Mouse (Mus musculus) right cerebral cortex, adult 18-20 months (tissue): ENCODE results near the gene Elfn1.
A peak's percentile ranks its signal among the peaks of the same experiment; 100 is the strongest.
"Not testable (repeated sequence)": the region's sequence is repeated elsewhere in the genome, so short reads cannot be mapped to it uniquely, and the experiment has no call there.

Experiments
- DNase-seq: peaks from one replicate; pipeline ENCODE4 v3.0.0; 2022; ENCODE audit warnings: mixed read lengths

The Elfn1 gene

DNA sequence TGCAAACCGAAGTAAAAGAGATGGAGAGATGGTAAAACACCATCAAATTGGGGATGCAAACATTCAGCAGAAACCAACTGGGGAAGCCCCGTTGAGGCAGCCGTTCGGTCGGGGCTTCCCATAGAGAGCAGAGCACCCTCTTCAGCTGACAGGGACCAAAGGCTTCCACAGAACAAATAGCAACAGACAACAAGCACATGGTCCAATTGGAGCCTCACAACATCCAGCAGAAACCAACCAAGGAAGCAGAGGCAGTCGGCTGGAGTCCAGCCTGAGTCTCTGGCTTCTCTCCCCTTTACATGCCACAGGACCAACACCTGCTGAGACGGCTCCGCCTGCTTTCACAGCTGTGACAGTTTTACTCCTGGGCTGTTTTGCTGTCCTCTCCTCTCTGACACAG, 69.7 kb downstream of the Elfn1 start:
- DNase-seq = no peak

DNA sequence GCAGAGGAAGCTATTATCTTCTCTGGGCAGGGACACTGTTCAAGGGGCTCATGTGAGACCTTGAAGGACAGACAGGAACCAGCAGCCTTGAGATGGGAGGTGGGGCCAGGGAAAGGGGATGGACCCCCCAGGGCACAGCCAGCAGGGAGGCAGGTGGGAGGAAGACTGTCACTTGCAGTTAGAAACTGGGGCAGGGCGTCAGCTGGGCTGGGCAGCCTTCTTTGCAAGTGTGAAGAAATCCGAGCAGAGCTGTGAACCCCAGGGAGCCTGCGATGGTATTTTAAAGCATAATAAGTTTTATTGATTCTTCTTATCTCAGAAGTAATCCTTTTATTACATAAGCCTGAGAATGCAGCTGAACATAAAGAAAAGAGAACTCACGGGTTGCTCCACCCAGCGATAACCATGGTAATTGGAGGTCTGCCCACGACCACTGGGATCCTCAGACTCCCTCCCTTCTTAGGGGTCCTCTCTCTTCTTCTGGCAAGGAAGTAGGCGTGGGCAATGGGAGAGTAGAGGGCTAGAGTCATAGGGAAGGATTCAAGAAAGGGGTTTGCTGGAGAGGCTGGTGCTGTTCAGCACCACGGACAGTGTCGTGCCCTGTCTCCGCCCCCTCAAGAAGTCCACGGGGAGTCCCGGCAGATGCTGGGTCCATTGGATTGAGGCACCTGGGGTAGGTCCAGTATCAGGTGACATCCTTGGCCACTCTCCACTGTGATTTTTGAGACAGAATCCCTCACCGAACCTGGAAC, 71.0 kb downstream of the Elfn1 start:
- peak; percentile 31 for DNase-seq

- peak; percentile 52 for DNase-seq
Observed at GRCm38 (mm10) chr5:139979371-139979770, 71.6 kb downstream of the Elfn1 start.

DNA sequence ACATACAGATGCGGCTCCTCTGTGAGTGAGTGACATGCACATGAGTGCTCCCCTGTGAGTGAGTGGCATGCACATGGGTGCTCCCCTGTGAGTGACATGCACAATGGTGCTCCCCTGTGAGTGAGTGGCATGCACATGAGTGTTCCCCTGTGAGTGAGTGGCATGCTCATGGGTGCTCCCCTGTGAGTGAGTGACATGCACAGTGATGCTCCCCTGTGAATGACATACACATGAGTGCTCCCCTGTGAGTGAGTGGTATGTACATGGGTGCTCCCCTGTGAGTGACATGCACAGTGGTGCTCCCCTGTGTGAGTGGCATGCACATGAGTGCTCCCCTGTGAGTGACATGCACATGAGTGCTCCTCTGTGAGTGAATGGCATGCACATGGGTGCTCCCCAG, 74.2 kb downstream of the Elfn1 start:
- no peak for DNase-seq

DNA sequence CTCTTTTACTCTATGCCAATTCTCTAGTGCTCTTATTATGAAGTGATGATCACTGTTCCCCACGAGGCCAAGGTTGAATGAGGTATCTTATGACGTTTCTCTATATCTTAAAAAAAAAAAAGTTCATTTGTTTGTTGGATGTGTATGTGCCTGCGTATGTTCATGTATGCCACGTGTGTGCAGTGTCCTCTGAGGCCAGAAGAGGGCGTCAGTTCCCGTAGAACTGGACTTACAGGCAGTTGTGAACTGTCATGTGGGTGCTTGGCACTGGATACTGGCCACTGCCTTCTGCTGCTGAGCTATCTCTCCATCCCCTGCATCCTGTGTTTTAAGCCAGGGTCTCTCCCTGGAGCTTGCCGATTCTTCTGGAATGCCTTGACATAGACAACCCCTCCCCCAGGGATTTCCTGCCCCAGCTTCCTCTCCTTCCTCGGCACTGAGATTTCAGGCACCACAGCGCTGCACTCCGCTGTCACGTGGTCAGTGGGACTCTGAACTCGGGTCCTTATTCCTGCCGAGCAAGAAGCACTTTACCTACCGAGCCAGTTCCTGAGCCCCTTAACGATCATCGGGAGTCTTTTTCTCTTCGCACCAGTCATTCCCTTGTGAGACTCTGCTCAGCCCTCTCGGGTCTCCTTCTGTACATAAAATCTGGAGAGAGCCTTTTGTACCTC, 77.5 kb downstream of the Elfn1 start:
- DNase-seq = no peak

GRCm38 (mm10) chr5:139991531-139991930, 83.8 kb downstream of the Elfn1 start:
- DNase-seq = no peak

DNA sequence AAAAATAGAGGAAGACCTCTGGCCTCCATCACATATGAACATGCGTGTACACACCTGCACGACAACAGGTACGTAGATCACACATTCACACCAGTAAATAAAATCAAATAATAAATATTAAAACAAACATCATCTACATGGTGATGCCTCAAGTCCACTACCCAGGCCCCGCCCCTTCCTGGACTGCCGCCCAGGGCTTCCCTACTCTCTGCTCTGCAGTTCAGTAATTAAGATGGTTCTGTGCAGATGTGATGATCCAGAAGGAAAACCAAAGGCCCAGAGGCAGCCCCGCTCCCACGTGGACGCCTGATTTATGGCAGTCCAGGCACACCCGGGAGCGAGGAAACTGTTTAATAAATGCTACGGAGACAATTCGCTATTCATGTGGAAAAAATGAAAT, 90.6 kb downstream of the Elfn1 start:
- DNase-seq = not testable (repeated sequence)

DNA sequence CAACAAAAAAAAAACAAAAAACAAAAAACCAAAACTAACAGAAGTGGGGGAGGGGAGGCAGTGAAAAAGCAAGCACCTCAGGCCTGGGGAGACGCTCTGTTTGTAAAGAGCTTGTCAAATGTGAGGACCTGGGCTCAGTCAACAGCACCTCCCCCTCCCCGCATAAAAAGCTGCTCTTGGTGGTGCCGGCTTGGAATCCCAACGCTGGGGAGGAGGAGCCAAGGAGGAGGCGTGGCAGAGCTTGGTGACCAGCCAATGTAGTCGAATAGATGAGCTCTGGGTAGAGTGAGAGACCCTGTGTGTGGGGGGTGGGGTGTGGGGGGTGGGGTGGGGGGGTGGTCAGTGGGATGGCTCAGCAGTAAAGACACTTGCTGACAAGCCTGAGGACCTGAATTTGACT, 91.2 kb downstream of the Elfn1 start:
- DNase-seq = no peak

DNA sequence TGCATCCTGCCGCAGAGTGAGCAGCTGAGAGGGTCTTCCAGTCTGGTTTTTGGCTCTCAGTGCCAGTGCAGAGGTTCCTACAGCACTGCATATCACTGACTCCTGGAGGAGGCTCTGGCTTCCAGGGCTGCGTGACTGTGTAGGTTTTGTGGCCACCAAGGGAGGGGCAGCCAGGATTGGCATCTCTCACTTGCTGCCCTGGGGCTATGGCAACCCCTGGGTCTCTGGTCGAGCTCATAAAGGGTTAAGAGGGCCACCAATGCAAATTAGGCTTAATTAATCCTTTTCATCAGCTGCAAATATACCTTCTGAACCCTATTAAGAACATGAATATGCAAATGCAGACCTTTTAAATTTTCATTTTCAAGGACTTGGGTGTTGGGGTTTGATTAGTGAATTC, 94.8 kb downstream of the Elfn1 start:
- no peak for DNase-seq

DNA sequence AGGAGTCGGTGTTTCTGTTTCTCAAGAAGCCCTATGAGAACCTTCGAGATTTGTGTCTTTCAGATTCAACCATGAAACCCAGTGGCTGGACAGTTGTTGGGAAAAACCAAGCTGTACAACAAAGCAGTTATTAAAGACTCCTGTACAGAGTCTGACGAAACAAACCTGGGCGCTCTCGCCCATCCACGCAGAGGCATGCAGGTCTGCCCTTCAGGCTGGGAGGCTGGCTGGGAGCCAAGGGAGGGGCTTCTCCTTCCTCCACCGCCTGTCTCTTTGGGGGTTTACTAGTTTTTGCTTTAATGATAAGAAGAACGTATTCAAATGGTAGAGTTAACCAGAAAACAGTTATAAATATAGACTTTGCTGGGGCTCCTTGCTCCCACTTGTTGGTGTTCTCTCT, 99.1 kb downstream of the Elfn1 start:
- no peak for DNase-seq

GRCm38 (mm10) chr5:140007656-140008522, 100.1 kb downstream of the Elfn1 start:
- DNase-seq = no peak

DNA sequence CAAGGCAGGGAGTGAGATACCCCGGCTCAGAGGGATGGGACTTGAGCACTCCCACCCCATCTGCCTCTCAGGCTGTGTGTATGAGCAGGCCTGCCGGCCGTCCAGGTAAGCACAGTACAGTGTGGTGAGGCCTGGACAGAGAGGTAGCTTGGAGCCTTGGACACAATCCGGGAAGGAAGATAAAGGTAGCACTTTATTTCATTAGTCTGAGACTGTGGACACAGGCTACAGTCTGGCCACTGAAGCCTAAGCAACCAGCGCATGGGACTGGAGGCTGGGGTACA, 100.7 kb downstream of the Elfn1 start:
- DNase-seq = no peak

DNA sequence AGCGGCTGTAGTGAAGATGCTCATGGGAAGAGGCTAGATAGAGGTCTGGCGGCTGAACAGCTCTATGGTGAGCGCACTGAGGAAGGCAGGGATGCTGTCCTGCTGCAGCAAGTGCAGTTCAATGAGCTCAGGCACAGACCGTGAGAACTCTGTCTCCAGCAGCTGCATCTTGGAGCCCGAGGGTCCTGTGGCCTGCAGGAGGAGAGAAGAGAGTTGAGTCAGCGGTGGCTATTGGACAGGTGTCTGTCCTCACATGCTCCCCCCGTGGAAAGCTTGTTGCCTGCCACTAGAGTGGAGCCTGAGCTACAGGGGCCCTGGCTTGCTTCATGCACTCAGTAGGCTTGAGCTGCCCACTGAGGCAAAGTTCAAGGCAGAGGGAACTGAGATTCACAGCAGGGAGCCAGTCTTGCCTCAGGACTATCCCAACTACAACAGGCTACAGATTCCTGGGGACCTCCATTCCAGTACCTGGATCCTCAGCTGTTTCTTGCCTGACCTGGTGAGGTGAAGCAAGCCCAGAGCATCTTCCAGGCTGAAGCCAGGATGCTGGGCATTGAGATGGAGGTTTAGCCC, 101.4 kb downstream of the Elfn1 start:
- DNase-seq = no peak

GRCm38 (mm10) chr5:140010405-140010804, 102.7 kb downstream of the Elfn1 start:
- DNase-seq = no peak

DNA sequence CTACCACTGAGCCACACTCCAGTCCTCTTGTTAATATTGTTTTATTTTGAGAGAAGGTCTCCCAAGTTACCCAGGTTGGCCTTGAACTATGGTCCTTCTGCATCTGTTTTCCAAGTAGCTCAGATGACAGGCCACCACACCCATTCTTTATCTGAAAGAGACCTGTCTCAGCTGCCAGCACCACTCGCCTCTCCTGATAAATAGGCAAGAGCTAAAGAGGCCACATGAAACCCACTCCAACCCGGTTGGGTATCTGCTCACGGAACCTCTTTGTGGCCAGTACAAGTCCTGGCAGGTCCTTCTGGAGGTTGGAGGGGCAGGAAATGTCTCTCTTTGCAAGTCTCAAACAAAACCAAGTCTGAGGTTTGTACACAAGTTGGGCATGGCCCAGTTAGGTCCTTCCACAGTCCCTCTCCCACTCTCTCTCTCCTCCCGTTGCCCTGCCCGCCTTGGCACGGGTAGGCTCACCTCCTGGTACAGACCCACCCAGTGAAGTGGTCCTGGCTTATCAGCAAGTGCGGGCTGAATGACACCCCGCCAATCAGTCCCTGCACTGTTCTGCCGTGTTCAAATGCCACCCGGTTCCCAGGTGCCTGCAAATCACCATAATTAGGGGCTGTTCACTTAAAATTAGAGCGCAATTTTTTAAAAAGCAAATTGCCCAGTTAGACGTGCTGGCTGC, 104.7 kb downstream of the Elfn1 start:
- no peak for DNase-seq

DNA sequence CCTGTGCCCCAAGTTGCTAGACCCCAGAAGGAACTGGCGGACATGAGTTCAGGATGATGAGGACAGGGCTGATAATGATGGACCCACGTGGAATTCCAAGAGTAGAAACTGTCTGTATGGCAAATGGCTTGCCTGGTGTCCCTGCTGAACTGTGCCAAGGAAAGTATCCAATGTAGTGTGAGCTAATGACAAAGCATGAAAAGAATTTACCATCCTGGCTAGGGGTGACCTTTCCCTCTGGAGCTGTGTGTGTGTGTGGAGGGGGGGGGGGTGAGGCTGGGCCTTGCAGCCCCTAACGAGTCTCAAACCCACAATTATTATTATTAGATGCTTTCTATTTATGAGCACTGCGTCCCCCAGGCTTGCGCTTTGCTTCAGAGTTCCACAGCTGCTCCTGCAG, 105.9 kb downstream of the Elfn1 start:
- no peak for DNase-seq

DNA sequence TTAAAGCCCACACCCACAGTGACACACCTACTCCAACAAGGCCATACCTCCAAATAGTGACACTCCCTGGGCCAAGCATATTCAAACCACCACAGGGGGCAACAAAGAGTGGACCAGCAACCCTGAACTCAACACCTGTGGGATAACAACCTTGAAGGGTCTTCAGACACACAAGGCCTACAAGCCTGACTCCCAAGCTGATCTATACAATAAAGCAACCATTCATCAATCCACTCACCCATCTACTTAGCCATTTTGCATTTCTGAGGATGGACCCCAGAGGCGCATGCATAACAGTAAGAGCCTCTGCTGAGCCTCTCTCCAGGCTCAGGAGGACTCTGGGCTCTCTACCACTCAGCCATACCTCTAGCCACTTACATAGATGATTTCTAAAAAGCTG, 109.2 kb downstream of the Elfn1 start:
- no peak for DNase-seq

GRCm38 (mm10) chr5:140018780-140019179, 111.0 kb downstream of the Elfn1 start:
- no peak for DNase-seq

- no peak for DNase-seq
Observed at GRCm38 (mm10) chr5:140019616-140020015, 111.9 kb downstream of the Elfn1 start.

DNA sequence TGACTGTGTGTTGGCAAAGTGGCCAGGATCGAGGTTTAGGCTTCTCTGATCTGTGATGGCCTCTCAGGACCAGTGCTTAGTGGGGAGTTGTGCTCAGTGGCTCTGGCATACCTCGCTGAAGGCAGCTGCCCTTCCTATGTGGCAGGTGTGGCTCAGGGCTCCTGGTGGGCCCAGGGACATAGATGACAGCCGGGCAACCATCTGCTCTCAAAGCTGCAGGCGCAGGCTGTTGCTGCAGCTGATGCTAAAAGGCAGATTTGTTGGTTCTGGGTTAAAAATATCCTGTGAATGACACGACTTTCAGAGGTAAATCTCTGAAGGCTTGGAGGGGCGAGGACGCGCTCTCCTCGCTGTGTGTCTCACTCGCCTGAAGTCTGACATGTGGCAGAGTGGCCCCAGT, 114.0 kb downstream of the Elfn1 start:
- DNase-seq = peak; percentile 35

GRCm38 (mm10) chr5:140022861-140023260, 115.1 kb downstream of the Elfn1 start:
- DNase-seq = no peak

DNA sequence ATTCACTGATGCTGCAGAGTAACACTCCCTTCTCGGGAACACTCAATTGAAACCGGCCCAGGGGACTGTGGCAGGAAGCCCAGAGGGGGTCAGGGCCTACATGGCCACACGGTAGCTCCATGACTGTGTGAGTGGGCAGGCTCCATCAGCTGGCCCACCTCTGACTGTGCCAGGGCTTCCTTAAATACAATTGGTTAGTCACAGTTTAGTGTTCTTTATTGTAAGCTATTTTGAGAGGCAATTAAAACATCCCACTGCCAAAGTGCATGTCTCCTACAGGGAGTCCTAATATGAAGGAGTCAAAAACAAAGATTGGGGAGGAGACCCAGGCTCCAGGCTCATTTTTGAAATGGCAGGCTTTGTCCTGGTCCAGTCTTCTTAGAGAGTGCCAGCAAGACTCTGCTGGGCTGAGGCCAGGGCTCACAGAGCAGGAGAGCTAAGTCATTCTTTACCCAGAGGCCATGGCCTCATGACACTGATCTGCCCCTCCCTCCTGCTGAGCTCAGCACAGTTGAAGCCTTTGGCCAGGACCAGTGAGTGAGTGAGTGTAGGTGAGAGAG, 116.3 kb downstream of the Elfn1 start:
- DNase-seq = peak; percentile 46
